Mouse (Mus musculus) right cerebral cortex, postnatal 10 days (tissue): ENCODE results near the gene Uchl1.

ENCODE experiments used
- DNase-seq, 2 experiments: peaks; one replicate each; pipeline ENCODE4 v3.0.0; 2021; ENCODE audit warnings: low spot score in 2 of 2

The Uchl1 gene

DNA sequence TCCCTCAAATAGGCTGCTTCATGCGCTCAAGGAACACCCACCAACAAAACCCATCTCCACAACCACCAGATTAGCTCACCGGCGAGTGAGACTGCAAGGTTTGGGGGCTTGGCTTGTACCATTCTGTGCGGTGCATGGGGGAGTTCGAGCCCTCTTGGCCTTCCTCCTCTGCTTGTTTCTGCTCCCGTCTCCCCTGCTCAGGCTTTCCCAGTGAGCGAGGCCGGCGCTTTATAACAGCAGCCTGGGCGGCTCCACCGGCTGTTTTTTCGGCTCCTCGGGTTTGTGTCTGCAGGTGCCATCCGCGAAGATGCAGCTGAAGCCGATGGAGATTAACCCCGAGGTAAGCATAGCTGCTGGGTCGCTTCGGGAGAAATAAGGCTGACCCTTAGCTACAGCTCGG, at the start of gene Uchl1:
TSS of gene Uchl1 (plus strand) at position 109 of the 400 bp plus-strand sequence.
- peak; percentile 97 for DNase-seq

GRCm38 (mm10) chr5:66627805-66628204, 48.1 kb upstream of the Uchl1 start:
- DNase-seq, result no peak

DNA sequence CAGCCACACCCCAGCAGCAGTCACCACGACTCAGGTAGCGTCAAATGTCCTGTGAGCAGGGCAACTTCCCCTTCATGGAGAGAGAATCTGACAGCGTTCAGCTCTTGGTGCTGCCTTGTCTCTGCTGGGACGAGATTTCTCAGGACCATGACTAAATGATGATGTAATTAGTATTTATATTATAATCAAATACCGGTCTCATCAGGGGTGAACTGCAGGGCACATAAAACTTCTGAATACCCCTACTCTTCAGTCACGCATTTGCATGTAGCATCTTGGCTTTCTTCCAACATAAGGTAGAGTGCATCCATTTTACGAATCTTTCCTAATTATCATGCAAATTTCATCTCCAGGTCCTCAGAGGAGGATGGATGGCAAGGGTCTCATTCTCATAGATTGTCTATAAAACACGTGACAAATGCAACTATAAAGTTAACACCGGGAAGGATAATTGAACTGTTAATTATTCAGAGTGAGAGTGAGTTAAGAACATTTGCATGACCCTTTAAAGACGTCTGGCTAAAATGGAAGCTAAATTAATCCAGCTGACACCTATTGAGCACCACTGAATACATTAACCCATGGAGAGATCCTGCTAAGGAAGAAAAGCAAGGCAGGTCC, 40.3 kb upstream of the Uchl1 start:
- no peak for DNase-seq

- no peak for DNase-seq
Measured at GRCm38 (mm10) chr5:66642156-66642555, 33.7 kb upstream of the Uchl1 start.

GRCm38 (mm10) chr5:66643260-66643659, 32.6 kb upstream of the Uchl1 start:
- no peak for DNase-seq

DNA sequence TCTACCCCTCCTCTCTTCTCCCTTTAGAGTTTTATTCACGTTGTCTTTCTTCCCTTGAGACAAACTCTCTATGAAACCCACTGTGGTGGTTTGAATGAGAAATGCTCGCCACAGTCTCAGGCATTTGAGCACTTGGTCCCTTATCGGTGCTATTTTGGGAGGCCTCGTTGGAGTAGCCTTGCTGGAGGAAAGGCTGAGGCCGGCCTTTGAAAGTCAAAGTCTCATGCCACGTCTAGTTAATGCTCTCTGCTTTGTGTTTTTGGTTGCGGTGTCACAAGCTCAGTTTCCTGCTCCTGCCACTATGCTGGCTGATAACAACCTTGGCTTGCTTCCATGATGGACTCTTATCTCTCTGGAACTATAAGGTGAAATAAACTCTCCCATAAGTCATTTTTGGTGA, 28.4 kb upstream of the Uchl1 start:
- DNase-seq, result no peak

GRCm38 (mm10) chr5:66654220-66654619, 21.7 kb upstream of the Uchl1 start:
- DNase-seq, result no peak

- peak; percentile 81 to 82 for DNase-seq
Measured at GRCm38 (mm10) chr5:66675189-66675890, 551 bp upstream of the Uchl1 start.

- DNase-seq, result peak; percentile 90 to 91
Measured at GRCm38 (mm10) chr5:66676457-66677117, 696 bp downstream of the Uchl1 start.

- peak; percentile 65 to 68 for DNase-seq
Measured at GRCm38 (mm10) chr5:66677411-66678345, 1.8 kb downstream of the Uchl1 start.

DNA sequence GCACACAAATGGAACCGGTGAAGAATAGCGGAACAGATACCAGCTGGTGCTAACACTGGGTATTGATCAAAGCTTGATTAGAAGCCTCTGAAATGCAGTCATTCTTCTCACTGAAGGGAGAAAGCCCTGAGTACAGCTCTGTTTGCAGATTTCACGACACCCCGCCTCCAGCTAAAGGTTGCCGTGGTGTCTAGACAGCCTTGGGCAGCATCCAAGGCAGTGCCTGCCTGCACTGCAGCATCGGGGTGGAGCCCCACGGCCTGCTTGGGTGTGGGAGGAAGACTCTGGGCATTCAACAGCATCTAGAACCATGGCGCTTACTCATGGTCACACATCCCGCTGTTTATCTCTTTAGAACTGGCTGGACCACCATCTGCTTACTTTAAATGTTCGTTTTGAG, 3.3 kb downstream of the Uchl1 start:
- peak; percentile 64 to 70 for DNase-seq

GRCm38 (mm10) chr5:66685930-66686329, 10.0 kb downstream of the Uchl1 start:
- no peak for DNase-seq

GRCm38 (mm10) chr5:66686863-66687262, 11.0 kb downstream of the Uchl1 start:
- no peak for DNase-seq

GRCm38 (mm10) chr5:66687737-66688136, 11.8 kb downstream of the Uchl1 start:
- no peak for DNase-seq

DNA sequence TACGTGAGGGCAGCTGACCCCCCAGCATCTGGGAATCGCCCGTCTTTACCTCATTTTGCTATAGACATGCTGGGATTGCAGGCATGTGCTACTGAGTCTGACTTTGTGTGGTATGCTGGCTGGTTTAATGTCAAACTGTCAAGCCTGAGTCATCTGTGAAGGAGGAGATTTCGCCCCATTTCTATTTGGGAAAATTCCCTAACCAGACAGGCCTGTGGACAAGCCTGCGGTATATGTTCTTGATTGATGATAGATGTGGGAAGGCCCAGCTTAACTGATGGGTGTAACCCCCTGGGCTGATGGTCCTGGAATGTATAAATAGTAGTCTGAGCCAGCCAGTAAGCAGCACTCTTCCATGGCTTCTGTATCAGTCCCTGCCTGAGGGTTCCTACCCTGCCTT, 12.4 kb downstream of the Uchl1 start:
- DNase-seq, result no peak

DNA sequence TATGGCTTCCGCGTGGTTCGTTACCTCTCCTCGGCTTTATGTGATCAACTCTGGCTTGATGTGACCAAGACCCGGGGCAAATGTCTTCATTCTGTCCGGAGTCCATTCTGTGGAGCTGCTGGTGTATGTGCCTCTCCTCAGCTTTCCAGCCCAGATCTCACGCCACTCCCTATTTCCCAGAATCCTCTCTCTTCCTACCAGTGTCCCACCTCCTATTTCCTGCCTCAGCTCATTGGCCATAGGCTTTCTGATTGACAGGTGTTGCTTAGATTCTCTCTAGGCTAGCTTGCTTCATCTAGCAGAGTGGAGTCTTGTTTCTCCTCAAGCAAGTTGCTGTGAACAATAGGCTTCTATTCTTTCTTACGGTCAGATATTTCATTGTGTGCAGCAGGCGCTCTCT, 13.9 kb downstream of the Uchl1 start:
- DNase-seq, result no peak

DNA sequence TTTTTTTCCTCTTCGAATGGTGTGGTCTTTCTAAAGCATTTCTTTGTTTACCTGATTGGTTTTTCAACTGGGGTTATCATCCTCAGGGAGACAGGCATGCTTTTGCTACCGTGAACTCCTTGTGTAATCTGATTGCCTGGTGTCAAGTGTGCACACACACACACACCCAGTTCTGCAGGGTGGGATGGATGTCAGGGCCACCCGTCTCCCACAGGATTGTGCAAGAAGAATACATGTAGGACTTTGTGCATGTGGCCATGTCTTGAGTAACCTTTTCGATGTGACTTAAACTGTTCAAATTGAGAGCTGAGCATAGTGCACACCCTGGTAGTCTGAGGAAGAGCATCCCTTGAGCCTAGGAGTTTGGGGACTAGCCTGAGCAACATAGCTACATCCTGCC, 17.3 kb downstream of the Uchl1 start:
- DNase-seq, result no peak

DNA sequence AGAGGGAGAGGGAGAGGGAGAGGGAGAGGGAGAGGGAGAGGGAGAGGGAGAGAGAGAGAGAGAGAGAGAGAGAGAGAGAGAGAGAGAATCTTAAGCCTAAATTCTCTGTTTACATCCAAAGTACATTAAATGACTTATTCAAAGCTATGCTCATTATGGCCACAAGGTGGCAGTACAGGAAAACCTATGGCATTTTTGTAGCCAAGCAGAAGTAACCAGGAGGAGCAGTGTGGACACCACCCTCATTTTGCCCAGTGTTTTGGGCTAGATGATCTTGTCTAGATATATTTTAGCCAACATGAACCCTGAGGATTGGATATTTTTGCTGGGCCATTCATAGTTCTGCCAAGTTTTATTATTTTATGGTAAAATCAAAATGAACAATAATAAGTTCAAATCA, 21.2 kb downstream of the Uchl1 start:
- peak; percentile 66 for DNase-seq

DNA sequence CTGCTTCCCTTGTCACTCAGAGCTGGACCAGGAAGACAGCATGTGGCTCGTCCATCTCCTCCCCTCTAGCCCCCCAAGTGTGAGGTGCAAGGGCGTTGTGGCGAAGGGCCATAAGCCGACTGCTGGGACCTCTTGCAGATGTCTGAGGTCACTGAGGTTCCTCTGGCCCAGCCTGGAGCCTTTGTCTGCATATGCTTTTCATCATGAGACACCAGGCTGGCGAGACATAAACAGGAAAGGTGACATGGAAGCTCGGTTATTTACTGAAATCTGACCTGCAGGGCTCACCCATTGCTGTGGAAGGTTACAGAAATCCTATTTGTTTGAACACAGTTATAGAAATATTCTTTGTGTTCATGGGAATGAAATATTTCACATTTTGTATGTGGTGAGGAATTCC, 24.0 kb downstream of the Uchl1 start:
- no peak for DNase-seq

DNA sequence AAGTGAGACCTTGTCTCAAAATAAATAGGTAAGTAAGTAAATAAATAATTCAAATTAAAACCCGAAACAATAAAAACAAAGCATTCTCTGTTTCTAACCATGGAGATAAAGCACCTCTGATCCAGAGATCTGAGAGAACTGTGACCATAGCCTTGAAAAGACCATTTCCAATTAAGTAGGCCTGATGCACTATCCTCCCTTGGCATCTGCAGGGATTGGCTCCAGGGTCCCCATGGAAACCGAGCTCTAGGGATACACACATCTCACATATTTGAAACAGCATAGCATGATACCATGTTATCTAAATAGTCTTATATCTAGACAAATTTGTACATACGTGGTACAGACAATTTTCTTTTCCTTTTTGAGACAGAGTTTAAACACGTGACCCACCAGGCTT, 26.1 kb downstream of the Uchl1 start:
- DNase-seq, result no peak

DNA sequence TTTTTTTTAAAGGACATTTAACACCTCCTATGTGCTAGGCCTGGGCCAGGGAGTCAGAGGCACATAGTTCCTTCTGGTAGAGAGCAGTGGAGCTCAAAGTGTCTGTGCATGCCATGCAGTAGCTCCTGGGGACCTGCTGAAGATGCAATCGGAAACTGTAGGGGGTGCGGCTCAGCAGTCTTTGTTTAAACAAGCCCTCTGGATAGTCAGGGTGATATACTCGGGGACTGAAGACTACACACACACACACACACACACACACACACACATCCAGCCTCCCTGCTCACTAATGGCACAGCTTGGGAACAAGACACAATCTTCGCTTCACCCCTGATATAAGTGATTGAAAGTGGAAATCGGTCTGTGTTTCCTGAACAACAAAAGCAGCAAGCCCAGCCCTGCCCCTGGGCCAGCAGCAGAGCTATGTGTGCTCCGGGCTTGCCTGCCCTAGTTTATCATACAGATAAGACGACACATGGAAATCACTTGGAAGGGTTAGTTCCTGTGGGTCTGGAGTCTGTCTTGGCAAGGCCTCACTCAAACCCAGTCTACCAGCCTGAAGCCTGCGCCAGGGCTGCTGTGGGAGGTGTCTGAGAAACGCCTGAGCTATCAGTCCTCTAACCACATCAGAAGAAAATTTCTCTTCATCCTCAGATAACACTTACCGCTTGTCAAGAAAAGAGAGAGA, 27.6 kb downstream of the Uchl1 start:
- no peak for DNase-seq
